In the genomic region with DNA sequence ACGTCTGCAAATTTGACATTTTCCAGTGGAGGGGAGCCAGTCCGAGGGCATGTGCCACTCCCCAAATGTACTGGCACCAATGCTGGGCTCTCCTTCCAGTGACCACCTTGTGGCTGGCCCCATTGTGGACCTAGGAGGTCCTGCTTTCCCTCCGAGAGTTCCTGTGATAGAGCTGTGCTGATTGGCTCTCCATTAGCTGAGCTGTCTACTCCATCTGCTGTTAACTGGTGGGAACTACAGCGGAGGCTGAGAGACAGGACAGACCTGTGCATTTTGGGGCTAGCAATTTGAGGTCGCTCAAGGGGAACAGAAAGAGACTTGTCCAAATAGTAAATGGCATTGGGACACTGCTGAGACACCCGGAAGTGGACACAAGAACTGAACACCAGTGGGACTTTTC, we compare ENCODE assay signal across 8 mouse cellular contexts. TPM values are rescaled to one million over a fixed set of nuclear protein-coding genes. Genes with fewer than 3 reads are reported as not detected.
DNase-seq lines count a peak whose midpoint lies in the region; ATAC-seq and TF ChIP-seq lines count a peak whose summit lies in the region.

No protein-coding gene starts in this region.

- peak; percentile 13; the same call in 1 of the 2 replicates for TF ChIP-seq CTCF in bone marrow, adult 2 months (IDR thresholded peaks at IDR 0.05; ENCODE audit: control insufficient read depth, insufficient read depth, low read length)
- peak; percentile 26; the same call in 1 of the 2 replicates for TF ChIP-seq CTCF in small intestine, adult 2 months (IDR thresholded peaks at IDR 0.05; ENCODE audit: extremely low read depth, insufficient read length, insufficient replicate concordance, low read depth, low read length)

- intact Hi-C loops in heart, postnatal 36 days (cut with DNase I): loop anchor here (1.0 to 2.0 kb wide), 4 partner anchors 84 to 542 kb away; no protein-coding TSS in a partner anchor

- no peak overlapping the region for H3K27ac ChIP-seq in bone marrow, adult 2 months (ENCODE audit: control insufficient read depth, insufficient read depth, low read depth, low read length, poor library complexity)
- no peak overlapping the region for H3K27ac ChIP-seq in forebrain, embryonic 11.5 days (ENCODE audit: low read depth, low read length)
- no peak overlapping the region for H3K27ac ChIP-seq in small intestine, adult 2 months (ENCODE audit: insufficient read depth, low read depth, low read length)

- H3K4me1 ChIP-seq in bone marrow, adult 2 months (ENCODE audit: control insufficient read depth, insufficient read depth, low read length): no peaks in the 10 kb centered on the region
- no peaks in the 10 kb centered on the region for H3K4me1 ChIP-seq in forebrain, embryonic 11.5 days (replicated peaks; ENCODE audit: control insufficient read depth, insufficient read depth, low read length)
- no peaks in the 10 kb centered on the region for H3K4me1 ChIP-seq in small intestine, adult 2 months (ENCODE audit: control insufficient read depth, insufficient read depth, insufficient read length, low read length)

- WGBS in bone marrow, adult 2 months: 28% methylated on average over 6 of the region's 6 CpGs
- 48% methylated on average over 6 of the region's 6 CpGs for WGBS in forebrain, embryonic 11.5 days
- WGBS in small intestine, adult 2 months: 31% methylated on average over 6 of the region's 6 CpGs

- DNase-seq in NIH3T3 (ENCODE audit: low read depth): peak; percentile 79
- peak; percentile 54 for DNase-seq in forebrain, embryonic 11.5 days (ENCODE audit: low spot score)
- DNase-seq in heart, postnatal 36 days: peak; percentile 53 to 58
- peak; percentile 73 to 79 for DNase-seq in layer of hippocampus, postnatal 10 days (ENCODE audit: low spot score in 2 of 2)
- DNase-seq in lung, postnatal 14 days: peak; percentile 75

- no peaks in the 10 kb centered on the region for H3K27me3 ChIP-seq in forebrain, embryonic 11.5 days (ENCODE audit: control insufficient read depth, insufficient read depth, low read length)
- H3K27me3 ChIP-seq in small intestine, adult 2 months (ENCODE audit: control insufficient read depth, insufficient read depth, low read length): no peaks in the 10 kb centered on the region

- no peak overlapping the region for H3K4me2 ChIP-seq in forebrain, embryonic 11.5 days (ENCODE audit: low read depth, low read length, severe bottlenecking)

- H3K9me3 ChIP-seq in forebrain, embryonic 11.5 days (ENCODE audit: control insufficient read depth, low read length): no peaks in the 10 kb centered on the region

- no peaks in the 10 kb centered on the region for H3K36me3 ChIP-seq in forebrain, embryonic 11.5 days (ENCODE audit: control insufficient read depth, insufficient read depth, low read length)
- no peaks in the 10 kb centered on the region for H3K36me3 ChIP-seq in small intestine, adult 2 months (ENCODE audit: control insufficient read depth, insufficient read depth, low read length)

- peak; percentile 56 for ATAC-seq in forebrain, embryonic 11.5 days (replicated peaks; ENCODE audit: low FRiP score)
- no peak for ATAC-seq in erythroblast, adult 5-6 weeks (replicated peaks; ENCODE audit: low FRiP score, poor library complexity, severe bottlenecking)

- no peak for TF ChIP-seq POLR2A in bone marrow, adult 2 months (IDR thresholded peaks at IDR 0.05; ENCODE audit: borderline replicate concordance, control insufficient read depth, low read depth, low read length)
- no peak for TF ChIP-seq POLR2A in small intestine, adult 2 months (IDR thresholded peaks at IDR 0.05; ENCODE audit: low read depth, low read length)

- H3K4me3 ChIP-seq in bone marrow, adult 2 months (replicated peaks; ENCODE audit: control insufficient read depth, low read depth, low read length): no peak overlapping the region
- H3K4me3 ChIP-seq in forebrain, embryonic 11.5 days (ENCODE audit: low read depth, low read length): no peak overlapping the region
- no peak overlapping the region for H3K4me3 ChIP-seq in small intestine, adult 2 months (ENCODE audit: low read depth, low read length)

- no peak overlapping the region for H3K9ac ChIP-seq in forebrain, embryonic 11.5 days (ENCODE audit: low read length)

RNA-seq across cellular contexts. Expression of a gene that starts 36.6 kb away (rescaled TPM):
- polyA plus RNA-seq in bone marrow, adult 2 months (2011; ENCODE audit: insufficient read depth, insufficient read length, low replicate concordance, missing spikeins): 0.32 TPM in 1 of 2 replicates, not detected in the other
- polyA plus RNA-seq in forebrain, embryonic 11.5 days (2014; fragmentation: Nextera tagmentation; extraction: Ambion mirVana): not detected in 2 replicates
- total RNA-seq in heart, postnatal 36 days (2021): 1 to 10 TPM; 2.6 to 3.6 TPM
- 1 to 10 TPM in 1 of 2 experiments, under 1 TPM in 1; 0.87 to 1.1 TPM for total RNA-seq in layer of hippocampus, postnatal 10 days (2021)
- not detected in 2 replicates for polyA plus RNA-seq in small intestine, adult 2 months (2012; rRNA removed)
- total RNA-seq in erythroblast, adult 5-6 weeks (2015; ENCODE audit: low replicate concordance): not detected in 2 replicates
- not detected in 2 replicates for total RNA-seq in erythroblast, adult 5-6 weeks (2017; ENCODE audit: low replicate concordance)
